Comparison of ENCODE assay signal across 20 mouse cellular contexts in the genomic region with DNA sequence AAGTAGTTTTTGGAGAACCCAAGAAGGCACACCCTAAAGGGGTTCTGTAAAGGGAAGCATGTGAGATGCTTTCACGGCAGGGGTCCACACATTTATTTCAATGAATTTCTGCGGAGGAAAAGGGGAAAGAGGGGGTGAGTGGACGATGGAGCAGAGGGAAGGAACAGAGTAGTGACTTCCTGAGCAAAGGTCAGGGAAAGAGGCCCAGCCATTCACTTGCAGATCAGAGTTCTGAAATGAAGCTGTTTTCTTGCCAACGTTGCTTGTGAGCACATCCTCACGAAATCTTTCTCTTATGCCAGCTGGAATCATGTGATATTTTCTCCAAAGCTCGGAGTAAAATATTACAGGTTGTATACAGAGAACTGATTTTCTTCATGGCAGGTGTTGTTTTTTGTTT.
DNase-seq lines count a peak whose midpoint lies in the region; ATAC-seq and TF ChIP-seq lines count a peak whose summit lies in the region.
"Had no signal": no experiment of that assay in that cellular context is flagged by ENCODE, and none has a peak within 500 bp of the region (broad histone marks: within the 10 kb centered on the region; RNA-seq: fewer than 3 reads in every experiment).

No protein-coding gene starts in this region.

- no peaks in the 10 kb centered on the region for H3K79me2 ChIP-seq in liver, adult 2 months (ENCODE audit: control insufficient read depth, insufficient read depth, low read length)

- H3K36me3 ChIP-seq in forebrain, embryonic 13.5 days (ENCODE audit: poor library complexity, severe bottlenecking), result no peaks in the 10 kb centered on the region
- no peaks in the 10 kb centered on the region for H3K36me3 ChIP-seq in forebrain, embryonic 14.5 days (ENCODE audit: control insufficient read depth, insufficient read depth, low read length)
- no peaks in the 10 kb centered on the region for H3K36me3 ChIP-seq in liver, adult 2 months (ENCODE audit: control insufficient read depth, insufficient read depth, low read length)
- no peaks in the 10 kb centered on the region for H3K36me3 ChIP-seq in liver, embryonic 12.5 days
- H3K36me3 ChIP-seq: heart, embryonic 13.5 days; limb, embryonic 12.5 days; liver, embryonic 15.5 days had no signal

- H3K27ac ChIP-seq in forebrain, embryonic 13.5 days, result no peak overlapping the region
- H3K27ac ChIP-seq in forebrain, embryonic 14.5 days (ENCODE audit: low read depth, low read length), result no peak overlapping the region
- no peak overlapping the region for H3K27ac ChIP-seq in liver, adult 2 months (replicated peaks; ENCODE audit: insufficient read depth, low read depth, low read length)
- no peak overlapping the region for H3K27ac ChIP-seq in liver, embryonic 12.5 days
- H3K27ac ChIP-seq: heart, embryonic 13.5 days; limb, embryonic 12.5 days; liver, embryonic 15.5 days had no signal

- DNase-seq in forebrain, embryonic 14.5 days (ENCODE audit: low spot score), result no peak
- peak; percentile 81 for DNase-seq in liver, adult 2 months (ENCODE audit: extremely low read depth, low read depth, low spot score)
- peak; percentile 39 for DNase-seq in R1 (ENCODE audit: low read depth, low spot score)
- peak; percentile 42 for DNase-seq in brain, adult 2 months (ENCODE audit: low read depth, low spot score)
- DNase-seq: adrenal gland, adult 8-10 months; cerebellum, adult 9-10 months; heart, adult 11 months; heart, postnatal 4 days; kidney, postnatal 10 days; layer of hippocampus, adult 9-11 months; lung, postnatal 14 days; right cerebral cortex, postnatal 25 days; thymus, postnatal 14 days had no signal

- WGBS in forebrain, embryonic 13.5 days, result 30% methylated on average over 6 of the region's 6 CpGs
- WGBS in forebrain, embryonic 14.5 days, result 25% methylated on average over 6 of the region's 6 CpGs
- 24% methylated on average over 6 of the region's 6 CpGs for WGBS in liver, adult 2 months
- 47% methylated on average over 6 of the region's 6 CpGs for WGBS in liver, embryonic 12.5 days (ENCODE audit: insufficient replicate concordance)

- H3K4me3 ChIP-seq in forebrain, embryonic 13.5 days, result no peak overlapping the region
- no peak overlapping the region for H3K4me3 ChIP-seq in forebrain, embryonic 14.5 days (ENCODE audit: low read depth, low read length)
- H3K4me3 ChIP-seq in liver, adult 2 months (ENCODE audit: insufficient read depth, low read depth, low read length), result no peak overlapping the region
- no peak overlapping the region for H3K4me3 ChIP-seq in liver, embryonic 12.5 days
- H3K4me3 ChIP-seq: heart, embryonic 13.5 days; liver, embryonic 15.5 days had no signal

- H3K9me3 ChIP-seq in forebrain, embryonic 13.5 days (replicated peaks), result no peaks in the 10 kb centered on the region
- H3K9me3 ChIP-seq in forebrain, embryonic 14.5 days (replicated peaks; ENCODE audit: control insufficient read depth, low read length), result no peaks in the 10 kb centered on the region
- H3K9me3 ChIP-seq in liver, embryonic 12.5 days (replicated peaks), result no peaks in the 10 kb centered on the region
- H3K9me3 ChIP-seq: heart, embryonic 13.5 days; limb, embryonic 12.5 days; liver, embryonic 15.5 days had no signal

- no peak for TF ChIP-seq POLR2A in liver, adult 2 months (IDR thresholded peaks at IDR 0.05; ENCODE audit: extremely low read depth, insufficient read depth, low read length)

- ATAC-seq in forebrain, embryonic 13.5 days, result no peak
- no peak for ATAC-seq in forebrain, embryonic 14.5 days
- no peak for ATAC-seq in liver, embryonic 12.5 days
- no peak for ATAC-seq in megakaryocyte progenitor cell, adult 5-6 weeks (replicated peaks; ENCODE audit: poor library complexity)
- ATAC-seq: forebrain, embryonic 16.5 days had no signal

- no peak for TF ChIP-seq CTCF in liver, adult 2 months (IDR thresholded peaks at IDR 0.05; ENCODE audit: low read depth, low read length)

- H3K27me3 ChIP-seq in forebrain, embryonic 13.5 days, result peaks cover 11% of the 10 kb centered on the region
- H3K27me3 ChIP-seq in forebrain, embryonic 14.5 days (replicated peaks; ENCODE audit: control insufficient read depth, insufficient read depth, low read length), result no peaks in the 10 kb centered on the region; the same call in 1 of the 2 replicates
- no peaks in the 10 kb centered on the region for H3K27me3 ChIP-seq in liver, adult 2 months (ENCODE audit: control insufficient read depth, insufficient read depth, low read length)
- no peaks in the 10 kb centered on the region for H3K27me3 ChIP-seq in liver, embryonic 12.5 days (replicated peaks)
- H3K27me3 ChIP-seq: heart, embryonic 13.5 days; liver, embryonic 15.5 days had no signal

- H3K4me1 ChIP-seq in forebrain, embryonic 13.5 days, result peaks cover 31% of the 10 kb centered on the region
- H3K4me1 ChIP-seq in forebrain, embryonic 14.5 days (ENCODE audit: control insufficient read depth, insufficient read depth, low read length), result peaks cover 20% of the 10 kb centered on the region; the same call in 1 of the 2 replicates
- H3K4me1 ChIP-seq in liver, adult 2 months (ENCODE audit: control insufficient read depth, insufficient read depth, low read length), result peaks cover 2% of the 10 kb centered on the region
- H3K4me1 ChIP-seq in liver, embryonic 12.5 days, result peaks cover 5% of the 10 kb centered on the region; the same call in 1 of the 2 replicates

- no peak overlapping the region for H3K9ac ChIP-seq in forebrain, embryonic 13.5 days
- H3K9ac ChIP-seq in forebrain, embryonic 14.5 days (ENCODE audit: low read length), result no peak overlapping the region
- no peak overlapping the region for H3K9ac ChIP-seq in liver, adult 2 months (ENCODE audit: low read depth, low read length)
- no peak overlapping the region for H3K9ac ChIP-seq in liver, embryonic 12.5 days
- H3K9ac ChIP-seq: heart, embryonic 13.5 days; limb, embryonic 12.5 days; liver, embryonic 15.5 days had no signal

- 0 out of 2 replicates have a peak overlapping the region, but pooled peaks have one; percentile 6 for H3K4me2 ChIP-seq in forebrain, embryonic 13.5 days
- H3K4me2 ChIP-seq in forebrain, embryonic 14.5 days (ENCODE audit: low read length), result no peak overlapping the region
- no peak overlapping the region for H3K4me2 ChIP-seq in liver, embryonic 12.5 days
- H3K4me2 ChIP-seq: liver, embryonic 15.5 days had no signal
